Mouse (Mus musculus) ES-Bruce4 (cell line): ENCODE data around the gene Nacc1. TPM values are rescaled to one million over a fixed set of nuclear protein-coding genes. Genes with fewer than 3 reads are reported as not detected.
A peak's percentile ranks its signal among the peaks of the same experiment; 100 is the strongest.

Experiments
- H3K27ac ChIP-seq: 2 replicates; pipeline ENCODE4 v1.5.1; 2012; ENCODE audit warnings: low read length, inconsistent platforms; ENCODE audit not compliant: insufficient read depth
- H3K27me3 ChIP-seq: 2 replicates; pipeline ENCODE4 v1.6.1; 2012; ENCODE audit warnings: mild to moderate bottlenecking, low read length, inconsistent platforms; ENCODE audit not compliant: control insufficient read depth, poor library complexity, insufficient read depth, severe bottlenecking
- H3K36me3 ChIP-seq: 2 replicates; pipeline ENCODE4 v1.6.1; 2012; ENCODE audit warnings: inconsistent platforms, mild to moderate bottlenecking, low read length, moderate library complexity; ENCODE audit not compliant: control insufficient read depth, poor library complexity, insufficient read depth, severe bottlenecking
- H3K4me1 ChIP-seq: one replicate; pipeline ENCODE4 v1.8.1; 2011; ENCODE audit warnings: low read length; ENCODE audit not compliant: control insufficient read depth, insufficient read depth
- H3K4me3 ChIP-seq: 2 replicates; pipeline ENCODE4 v1.5.1; 2011; ENCODE audit warnings: low read depth, mild to moderate bottlenecking, low read length
- H3K9ac ChIP-seq: 2 replicates; pipeline ENCODE4 v1.6.1; 2012; ENCODE audit warnings: low read depth, mild to moderate bottlenecking, inconsistent platforms; ENCODE audit not compliant: poor library complexity, severe bottlenecking
- H3K9me3 ChIP-seq: replicated peaks from 2 replicates; pipeline ENCODE4 v1.6.1; 2012; ENCODE audit warnings: mild to moderate bottlenecking, low read length, inconsistent platforms; ENCODE audit not compliant: control insufficient read depth, poor library complexity, insufficient read depth, severe bottlenecking
- CTCF ChIP-seq: IDR thresholded peaks from one replicate; pipeline ENCODE4 v1.8.1; 2011; ENCODE audit warnings: low read depth, low read length
- EP300 ChIP-seq: IDR thresholded peaks from 2 replicates; pipeline ENCODE4 v1.6.1; 2011; ENCODE audit warnings: low read depth, low read length; ENCODE audit not compliant: insufficient read depth
- POLR2A ChIP-seq: IDR thresholded peaks from one replicate; pipeline ENCODE4 v1.8.1; 2011; ENCODE audit warnings: low read length; ENCODE audit not compliant: insufficient read depth
- polyA plus RNA-seq: library from polyadenylated mRNA; stranded (reverse); fragments of >200 nt; gene quantifications from 2 replicates; pipeline ENCODE4 v1.2.4, GENCODE M21; 2011; ENCODE audit warnings: low read depth; ENCODE audit not compliant: missing spikeins, insufficient read depth, insufficient read length

The Nacc1 gene
- polyA plus RNA-seq, 1 experiment: 89.7 TPM

DNA sequence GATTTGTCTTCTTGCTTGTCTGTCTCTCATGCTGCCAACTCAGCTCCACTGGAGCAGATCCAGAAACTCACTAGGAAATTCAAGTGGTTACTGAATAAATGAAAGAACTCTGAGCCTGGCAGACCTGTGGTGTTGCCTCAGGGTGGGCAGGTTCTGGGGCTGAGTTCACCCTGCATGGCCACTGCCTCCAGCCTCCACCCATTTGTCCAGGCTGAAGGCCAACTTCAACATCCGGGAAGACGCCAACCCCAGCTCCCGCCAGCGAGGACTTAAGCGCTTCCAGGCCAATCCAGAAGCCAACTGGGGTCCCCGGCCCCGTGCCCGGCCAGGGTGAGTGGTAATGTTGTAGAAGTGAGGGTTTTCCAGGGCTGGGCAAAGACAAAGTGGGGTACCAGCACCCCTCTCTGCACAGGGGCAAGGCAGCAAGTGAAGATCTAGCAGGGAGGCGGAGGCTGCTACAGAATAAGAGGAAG, 11.3 kb upstream of the Nacc1 start:
- H3K4me3 ChIP-seq: no peak overlapping the region
- H3K4me1 ChIP-seq: no peaks in the 10 kb centered on the region
- TF ChIP-seq CTCF: no peak
- no peak for TF ChIP-seq POLR2A
- TF ChIP-seq EP300: no peak
- H3K27me3 ChIP-seq: no peaks in the 10 kb centered on the region
- H3K36me3 ChIP-seq: peaks cover 38% of the 10 kb centered on the region
- H3K27ac ChIP-seq: no peak overlapping the region
- H3K9me3 ChIP-seq: no peaks in the 10 kb centered on the region
- no peak overlapping the region for H3K9ac ChIP-seq

DNA sequence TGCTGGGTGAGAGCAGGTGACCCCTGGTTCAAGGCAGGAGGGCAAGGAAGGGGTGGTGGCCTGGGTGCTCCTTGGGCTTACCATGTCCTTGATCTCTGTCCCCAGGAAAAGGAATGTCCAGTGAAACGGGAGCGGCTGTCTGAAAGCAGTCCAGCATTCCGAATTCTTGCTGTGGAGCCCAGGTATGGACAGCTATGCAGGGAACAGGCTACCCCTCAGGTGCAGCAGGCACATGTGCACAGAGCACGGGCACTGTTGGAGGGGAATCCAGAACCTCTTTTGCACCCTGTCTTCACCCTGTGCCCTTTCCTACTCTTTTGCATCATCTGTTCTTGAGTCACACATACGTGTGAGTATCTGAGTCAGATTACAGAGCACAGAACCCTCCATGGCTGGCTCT, 10.6 kb upstream of the Nacc1 start:
- H3K4me3 ChIP-seq: no peak overlapping the region
- H3K36me3 ChIP-seq: peaks cover 43% of the 10 kb centered on the region

DNA sequence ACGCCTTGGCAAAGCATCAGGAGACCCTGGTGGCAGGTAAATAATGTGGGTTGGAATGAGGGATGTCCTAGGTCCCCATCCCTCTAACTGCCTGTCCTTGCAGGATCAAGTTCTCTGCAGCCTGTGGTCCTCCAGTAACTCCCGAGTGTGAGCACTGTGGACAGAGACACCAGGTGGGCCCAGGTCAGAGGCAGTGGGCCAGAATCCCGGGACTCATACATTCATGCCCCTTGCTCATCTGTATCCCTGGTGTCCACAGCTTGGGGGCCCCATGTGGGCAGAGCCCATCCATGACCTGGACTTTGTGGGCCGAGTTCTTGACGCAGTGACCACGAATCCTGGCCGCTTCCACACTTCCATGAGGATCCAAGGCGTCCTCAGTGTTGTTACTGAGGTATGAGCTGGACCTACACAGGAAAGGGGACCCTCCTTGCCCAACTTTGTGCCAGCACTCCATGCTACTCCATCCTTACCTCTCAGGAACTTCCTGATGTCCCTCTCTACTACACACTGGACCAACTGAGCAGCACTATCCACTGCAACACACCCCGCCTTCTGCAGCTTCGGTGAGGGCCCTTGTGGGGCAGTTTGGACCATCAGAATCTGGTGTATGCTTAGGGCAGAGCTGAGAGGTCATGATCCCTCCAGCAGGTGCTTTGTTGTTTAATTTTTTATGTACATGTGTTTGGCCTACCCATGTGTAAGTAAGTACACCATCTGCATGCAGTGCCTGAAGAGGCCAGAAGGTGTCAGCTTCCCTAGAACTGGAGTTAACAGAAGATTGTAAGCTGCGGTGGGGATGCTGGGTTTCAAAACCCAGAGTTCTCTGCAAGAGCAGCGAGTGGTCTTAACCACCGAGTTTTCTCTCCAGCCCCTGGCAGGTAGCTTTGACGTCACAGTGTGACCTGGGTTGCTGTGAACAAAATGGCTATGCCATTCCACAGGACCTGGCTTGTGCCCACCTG, 9.8 kb upstream of the Nacc1 start:
- no peak overlapping the region for H3K4me3 ChIP-seq
- H3K36me3 ChIP-seq: peaks cover 51% of the 10 kb centered on the region
- no peak overlapping the region for H3K9ac ChIP-seq
- H3K4me1 ChIP-seq: no peaks in the 10 kb centered on the region
- H3K9me3 ChIP-seq: no peaks in the 10 kb centered on the region
- H3K27ac ChIP-seq: no peak overlapping the region
- no peak for TF ChIP-seq CTCF
- no peak for TF ChIP-seq POLR2A
- TF ChIP-seq EP300: no peak
- H3K27me3 ChIP-seq: no peaks in the 10 kb centered on the region

More for the DNA sequence above, 10.6 kb upstream of the Nacc1 start:
- Histone ChIP-seq H3K27ac (no peak overlapping the region), H3K4me1 (no peaks in the 10 kb centered on the region), H3K9ac (no peak overlapping the region), H3K27me3 (no peaks in the 10 kb centered on the region), H3K9me3 (no peaks in the 10 kb centered on the region)
- TF ChIP-seq CTCF (no peak), POLR2A (no peak), EP300 (no peak)

DNA sequence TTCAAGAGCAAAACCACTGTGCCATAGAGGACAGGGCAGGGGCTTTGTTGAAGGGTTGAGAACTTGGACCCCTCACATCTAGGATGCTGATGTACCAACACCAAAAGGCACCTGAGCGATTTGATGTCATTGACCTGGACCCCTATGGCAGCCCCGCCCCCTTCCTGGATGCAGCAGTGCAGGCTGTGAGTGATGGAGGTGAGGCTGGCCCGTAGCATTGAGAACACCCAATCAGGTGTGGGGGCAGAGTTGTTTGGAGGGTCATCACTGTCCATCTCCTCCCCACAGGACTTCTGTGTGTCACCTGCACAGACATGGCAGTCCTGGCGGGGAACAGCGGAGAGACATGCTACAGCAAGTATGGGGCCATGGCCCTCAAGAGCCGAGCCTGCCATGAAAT, 7.5 kb upstream of the Nacc1 start:
- TF ChIP-seq CTCF (no peak), POLR2A (no peak)
- H3K4me1 ChIP-seq: no peaks in the 10 kb centered on the region
- H3K27ac ChIP-seq: no peak overlapping the region
- H3K9ac ChIP-seq: no peak overlapping the region
- H3K4me3 ChIP-seq: no peak overlapping the region
- H3K9me3 ChIP-seq: no peaks in the 10 kb centered on the region
- peaks cover 69% of the 10 kb centered on the region for H3K36me3 ChIP-seq
- H3K27me3 ChIP-seq: no peaks in the 10 kb centered on the region

DNA sequence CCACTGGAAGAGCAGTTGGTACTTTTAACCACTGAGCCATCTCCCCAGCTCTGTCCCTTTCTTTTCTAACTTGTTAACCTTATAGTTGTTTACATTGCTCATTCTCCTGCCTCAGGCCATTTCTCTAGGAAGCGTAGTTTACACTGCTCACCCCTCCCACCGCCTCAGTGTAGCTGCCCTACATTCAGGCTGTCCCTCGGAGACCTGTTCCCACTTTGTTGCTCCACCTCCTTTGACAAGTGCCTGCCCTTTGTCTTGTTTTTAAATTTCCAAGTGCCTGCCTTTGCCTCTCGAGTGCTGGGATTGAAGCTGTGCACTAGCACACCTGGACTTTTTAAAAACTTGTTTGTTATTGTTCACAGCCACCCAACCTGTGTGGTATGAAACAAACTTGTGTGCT, 5.7 kb upstream of the Nacc1 start:
- TF ChIP-seq POLR2A (no peak), CTCF (no peak), EP300 (no peak)
- Histone ChIP-seq H3K9ac (no peak overlapping the region), H3K4me1 (no peaks in the 10 kb centered on the region), H3K27me3 (no peaks in the 10 kb centered on the region), H3K27ac (no peak overlapping the region), H3K36me3 (peaks cover 56% of the 10 kb centered on the region), H3K4me3 (no peak overlapping the region), H3K9me3 (no peaks in the 10 kb centered on the region)

DNA sequence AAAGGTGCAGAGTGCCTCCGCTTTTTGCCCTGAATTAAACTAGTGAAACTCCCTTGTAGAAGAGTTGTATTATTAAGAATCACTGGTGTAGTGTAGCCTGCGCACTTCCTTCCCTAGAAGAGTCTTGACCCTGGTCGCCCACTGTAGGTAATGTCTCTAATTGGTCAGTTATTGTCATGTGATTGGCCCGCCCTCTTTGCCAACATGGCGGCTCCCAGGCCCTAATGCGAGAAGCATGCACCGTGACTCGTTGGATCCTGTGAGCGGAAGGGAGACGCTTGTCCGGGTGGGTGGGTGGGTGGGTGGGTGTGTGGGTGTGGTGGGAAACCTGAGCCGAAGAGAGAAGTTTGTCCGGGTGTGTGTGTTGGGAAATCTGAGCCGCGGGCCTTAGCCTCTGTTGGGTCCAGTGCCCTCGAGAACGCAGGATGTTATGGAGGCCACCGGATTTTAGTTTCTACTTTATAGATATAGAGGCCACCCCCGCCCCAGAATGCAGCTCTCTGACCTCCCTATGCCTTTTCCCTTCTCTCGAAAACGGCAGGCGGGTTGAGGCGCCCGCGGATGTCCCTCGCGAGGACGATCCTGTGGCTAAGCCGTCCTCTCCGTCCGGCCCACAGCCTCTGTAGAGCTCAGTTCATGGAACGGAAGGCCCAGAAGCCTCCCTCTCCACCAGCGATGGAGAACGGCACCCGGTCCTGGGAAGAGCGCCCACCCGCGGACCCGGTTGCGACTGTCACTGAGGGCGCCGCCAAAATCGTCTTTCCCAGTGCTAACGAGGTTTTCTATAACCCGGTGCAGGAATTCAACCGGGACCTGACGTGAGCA, 1.6 kb upstream of the Nacc1 start:
- Histone ChIP-seq H3K9me3 (no peaks in the 10 kb centered on the region), H3K9ac (peak overlapping the region; percentile 95), H3K36me3 (peaks cover 34% of the 10 kb centered on the region), H3K4me3 (peak overlapping the region; percentile 89), H3K4me1 (peaks cover 3% of the 10 kb centered on the region), H3K27ac (peak overlapping the region; percentile 52; the same call in 1 of the 2 replicates), H3K27me3 (no peaks in the 10 kb centered on the region)
- TF ChIP-seq POLR2A: no peak
- peak; percentile 3 for TF ChIP-seq CTCF
- peak; percentile 27; the same call in 1 of the 2 replicates for TF ChIP-seq EP300
